Mouse (Mus musculus) heart, adult 2 months (tissue): ENCODE data around the gene Syt14.

ENCODE experiments used
- CTCF ChIP-seq: fragments of 200-600 bp; IDR thresholded peaks from 2 replicates; pipeline ENCODE4 v1.8.1; 2022; ENCODE audit warnings: antibody characterized with exemption, mild to moderate bottlenecking, moderate library complexity
- EP300 ChIP-seq: fragments of 200-500 bp; IDR thresholded peaks from 2 replicates; pipeline ENCODE4 v1.6.1; 2011; ENCODE audit warnings: low read depth, low read length, control low read depth; ENCODE audit not compliant: insufficient read depth

DNA sequence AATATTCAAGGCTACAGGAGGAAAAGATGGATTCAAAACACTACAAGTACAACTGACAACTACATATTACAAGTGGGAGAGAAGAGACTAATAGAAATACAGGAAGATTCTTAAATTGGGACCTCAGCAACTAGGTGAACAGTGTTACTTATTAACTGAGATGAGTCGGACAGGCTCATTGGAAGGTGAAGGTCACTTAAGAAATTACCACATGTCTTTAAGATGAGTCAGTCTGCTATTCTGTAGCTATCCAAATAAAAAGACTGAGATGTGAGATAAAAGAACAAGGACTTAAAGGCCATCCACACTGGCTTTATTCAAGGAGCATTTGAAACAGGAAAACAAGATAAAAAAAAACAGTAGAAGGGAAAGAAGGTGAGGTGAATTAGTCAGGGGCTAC, 11.3 kb downstream of the Syt14 start:
- no peak for TF ChIP-seq EP300
- no peak for TF ChIP-seq CTCF
